Mouse (Mus musculus): ENCODE results near the gene Pacsin3.

- TF ChIP-seq CTCF (conservative IDR thresholded peaks at IDR 0.05; ENCODE audit: insufficient read depth, insufficient read length, low read depth, low read length) (no peak), POLR2A (IDR thresholded peaks at IDR 0.05; ENCODE audit: low read depth, low read length) (no peak)
These were observed 50.8 kb downstream of the Pacsin3 start for GRCm38 (mm10) chr2:91306589-91306988.

All from kidney, adult 2 months (tissue).